Mouse (Mus musculus) intestine, embryonic 14.5 days (tissue): Measurements from ENCODE around the gene Aldh1a3. TPM values are rescaled to one million over a fixed set of nuclear protein-coding genes. Genes with fewer than 3 reads are reported as not detected.

Experiments
- ATAC-seq: fragments of 200-750 bp; cut with Nextera tagmentation; replicated peaks from 2 replicates; pipeline ENCODE4 v1.8.0; 2017; ENCODE audit warnings: low read depth, moderate number of reproducible peaks, moderate TSS enrichment, moderate library complexity; ENCODE audit not compliant: low FRiP score, low TSS enrichment
- DNase-seq: peaks from one replicate; pipeline ENCODE4 v3.0.0-alpha.2; 2018; ENCODE audit warnings: low spot score
- H3K27ac ChIP-seq: fragments of 300-500 bp; sonication (generic); 2 replicates; pipeline ENCODE4 v1.5.1; 2014; ENCODE audit warnings: low read depth, mild to moderate bottlenecking, control low read depth
- H3K27me3 ChIP-seq: fragments of 300-500 bp; sonication (generic); replicated peaks from 2 replicates; pipeline ENCODE4 v1.6.1; 2014; ENCODE audit warnings: low read length, control low read depth; ENCODE audit not compliant: control insufficient read depth, insufficient read depth
- H3K36me3 ChIP-seq: fragments of 300-500 bp; sonication (generic); 2 replicates; pipeline ENCODE4 v1.6.1; 2014; ENCODE audit warnings: low read length, control low read depth; ENCODE audit not compliant: control insufficient read depth, insufficient read depth
- H3K4me1 ChIP-seq: fragments of 300-500 bp; sonication (generic); replicated peaks from 2 replicates; pipeline ENCODE4 v1.6.1; 2014; ENCODE audit warnings: low read length, control low read depth, mixed read lengths; ENCODE audit not compliant: control insufficient read depth, insufficient read depth
- H3K4me2 ChIP-seq: fragments of 300-500 bp; sonication (generic); 2 replicates; pipeline ENCODE4 v1.6.1; 2014; ENCODE audit warnings: low read length
- H3K4me3 ChIP-seq: fragments of 300-500 bp; sonication (generic); 2 replicates; pipeline ENCODE4 v1.5.1; 2014; ENCODE audit warnings: low read depth, low read length, control low read depth, mixed read lengths
- H3K9ac ChIP-seq: fragments of 300-500 bp; sonication (generic); 2 replicates; pipeline ENCODE4 v1.6.1; 2014; ENCODE audit warnings: mild to moderate bottlenecking, low read length
- H3K9me3 ChIP-seq: fragments of 300-500 bp; sonication (generic); 2 replicates; pipeline ENCODE4 v1.6.1; 2016; ENCODE audit warnings: low read length, control low read depth; ENCODE audit not compliant: control insufficient read depth
- WGBS: fragments of 180-500 bp; shearing (Covaris S2); extraction: QIAGEN DNeasy Blood & Tissue Kit; methylation state at CpG from one replicate; pipeline ENCODE4 v1.1.7; 2014; 5-methylcytosine and 5-hydroxymethylcytosine counted together
- polyA plus RNA-seq: library from polyadenylated mRNA; unstranded; fragments of >200 nt; fragmentation: Nextera tagmentation; extraction: Ambion mirVana; gene quantifications from 2 replicates; pipeline ENCODE4 v1.2.1, GENCODE M21; 2014

Gene Aldh1a3
- polyA plus RNA-seq, 1 experiment from 2014 or later, result 8.5 TPM

DNA sequence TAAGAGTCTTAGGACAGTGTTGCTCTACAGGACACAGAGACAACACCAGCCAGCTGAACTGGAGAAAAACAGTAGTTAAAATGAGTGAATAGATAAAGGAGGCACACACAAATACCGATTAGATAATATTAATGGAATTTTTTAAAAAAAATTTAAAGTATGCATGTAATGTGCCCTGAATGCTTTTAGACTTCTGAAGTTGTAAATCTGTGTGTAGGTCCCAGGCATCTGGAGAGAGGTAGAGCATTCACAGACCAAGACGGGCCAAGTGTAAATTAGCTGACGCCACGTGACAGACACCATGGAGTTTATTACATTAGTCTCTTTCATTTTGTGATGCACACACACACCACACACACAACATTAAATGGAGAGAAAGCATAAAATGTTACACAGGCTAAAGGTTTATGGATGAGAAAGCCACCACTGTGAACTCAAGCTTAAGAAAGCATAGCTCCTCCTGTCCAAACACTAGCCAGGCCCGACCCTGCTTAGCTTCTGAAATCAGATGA is 57.3 kb downstream of the Aldh1a3 start:
- H3K4me2 ChIP-seq, result no peak overlapping the region
- ATAC-seq (no peak; the same call in 1 of the 2 replicates), DNase-seq (no peak)
- no peak overlapping the region for H3K4me3 ChIP-seq
- peaks cover 13% of the 10 kb centered on the region for H3K4me1 ChIP-seq
- H3K27ac ChIP-seq, result 0 out of 2 replicates have a peak overlapping the region, but pooled peaks have one; percentile 17
- H3K9ac ChIP-seq, result no peak overlapping the region
- H3K27me3 ChIP-seq, result no peaks in the 10 kb centered on the region
- H3K36me3 ChIP-seq, result no peaks in the 10 kb centered on the region
- WGBS, result 32% methylated on average over 5 of the region's 5 CpGs
- no peaks in the 10 kb centered on the region for H3K9me3 ChIP-seq

DNA sequence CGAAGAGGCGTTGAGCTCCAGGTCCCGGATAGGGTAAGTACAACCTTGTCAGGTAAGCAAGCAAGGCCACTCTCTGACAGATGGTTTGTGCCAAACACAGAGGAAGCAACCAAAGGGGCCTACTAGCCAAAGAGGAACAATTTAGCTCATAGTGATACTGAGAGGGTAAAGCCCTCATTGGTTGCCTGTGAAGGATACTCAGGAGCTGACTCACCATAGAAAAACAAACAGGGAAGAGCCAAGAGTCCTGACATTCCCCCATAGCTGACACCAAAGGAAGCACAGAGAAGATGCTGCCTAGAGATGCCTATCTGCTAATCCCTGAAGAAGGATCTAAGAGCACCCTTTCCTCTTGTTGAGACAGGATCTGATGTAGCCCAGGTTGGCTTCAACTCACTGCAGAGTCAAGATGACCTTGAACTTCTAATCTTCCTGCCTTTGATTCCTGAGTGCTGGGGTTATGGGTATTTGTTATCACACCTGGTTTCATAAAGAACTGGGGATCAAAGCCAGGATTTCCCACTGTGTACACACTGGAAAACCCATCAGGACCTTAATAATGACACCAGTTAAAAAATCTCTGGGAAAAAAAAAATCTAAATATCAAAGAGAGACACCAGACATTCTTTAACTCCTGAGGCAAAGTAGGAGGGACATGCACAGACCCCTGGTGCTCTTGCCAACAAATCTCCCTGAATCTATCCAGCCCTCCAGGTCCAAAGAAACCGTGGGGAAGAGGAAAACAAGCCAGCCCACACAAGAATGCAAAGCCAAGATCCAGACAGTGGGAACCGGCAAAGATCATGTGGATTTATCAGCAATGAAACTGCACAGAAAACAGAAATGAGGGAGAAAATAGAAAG is 58.0 kb downstream of the Aldh1a3 start:
- H3K27ac ChIP-seq, result peak overlapping the region; percentile 17; the same call in 1 of the 2 replicates
- no peaks in the 10 kb centered on the region for H3K27me3 ChIP-seq
- ATAC-seq (no peak), DNase-seq (no peak)
- H3K9me3 ChIP-seq, result no peaks in the 10 kb centered on the region
- H3K36me3 ChIP-seq, result no peaks in the 10 kb centered on the region
- no peak overlapping the region for H3K4me3 ChIP-seq
- H3K4me2 ChIP-seq, result no peak overlapping the region
- 65% methylated on average over 5 of the region's 5 CpGs for WGBS
- peaks cover 13% of the 10 kb centered on the region for H3K4me1 ChIP-seq
- H3K9ac ChIP-seq, result no peak overlapping the region

DNA sequence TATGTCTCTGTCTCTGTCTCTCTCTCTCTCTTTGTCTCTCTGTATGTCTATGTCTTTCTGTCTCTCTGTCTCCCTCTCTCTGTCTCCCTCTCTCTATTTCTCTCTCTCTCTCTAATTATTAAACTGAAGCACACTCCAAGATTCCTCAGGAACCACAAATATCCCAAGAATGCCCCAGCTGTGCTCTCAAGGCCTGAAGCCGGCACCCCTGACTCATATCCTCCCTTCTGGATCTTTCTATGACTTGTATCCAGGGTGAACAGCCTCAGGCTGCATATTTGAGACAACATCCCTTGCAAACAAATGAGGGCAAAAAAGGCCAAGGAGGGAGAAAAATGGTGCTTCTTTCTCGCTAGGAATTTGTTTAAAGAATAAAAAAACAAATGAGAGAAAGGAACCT is 61.4 kb downstream of the Aldh1a3 start, which contains the start of gene Gm10974:
Gene Gm10974, plus strand, starts transcription at position 2 of the 400 bp plus-strand sequence.
- Histone ChIP-seq H3K4me1 (peaks cover 10% of the 10 kb centered on the region), H3K27ac (no peak within 1 kb of the TSS; the same call in 1 of the 2 replicates), H3K4me2 (no peak within 1 kb of the TSS), H3K9me3 (0 out of 2 replicates have a peak, but pooled peaks cover 4% of the 10 kb centered on the region), H3K36me3 (no peaks in the 10 kb centered on the region), H3K9ac (no peak within 1 kb of the TSS), H3K27me3 (no peaks in the 10 kb centered on the region), H3K4me3 (no peak within 1 kb of the TSS)
- 22% methylated on average over 2 of the region's 2 CpGs for WGBS
- DNase-seq, result no peak
- no peak for ATAC-seq

DNA sequence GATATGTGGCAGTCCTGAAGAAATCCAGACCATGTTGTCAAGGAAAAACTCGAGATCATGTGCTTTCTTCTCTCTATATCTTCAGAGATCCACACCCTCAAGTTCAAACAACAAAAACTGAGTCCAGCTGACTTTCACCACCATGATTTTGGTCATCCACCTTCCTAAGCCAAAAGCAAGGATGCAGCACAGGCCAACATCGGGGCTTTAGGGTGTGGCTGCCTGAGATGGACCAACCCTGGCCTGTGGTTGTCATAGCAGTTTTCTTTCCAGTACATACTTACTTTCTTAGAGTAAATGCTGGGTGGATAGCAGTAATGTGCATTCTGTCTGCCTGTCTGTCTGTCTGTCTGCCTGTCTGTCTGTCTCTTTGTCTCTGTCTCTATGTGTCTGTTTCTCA is 61.9 kb downstream of the Aldh1a3 start:
- peaks cover 8% of the 10 kb centered on the region; the same call in 1 of the 2 replicates for H3K4me1 ChIP-seq
- 0 out of 2 replicates have a peak, but pooled peaks cover 4% of the 10 kb centered on the region for H3K9me3 ChIP-seq
- H3K9ac ChIP-seq, result no peak overlapping the region
- no peak overlapping the region for H3K4me2 ChIP-seq
- DNase-seq (no peak), ATAC-seq (no peak)
- 69% methylated on average over 2 of the region's 2 CpGs for WGBS
- H3K27me3 ChIP-seq, result no peaks in the 10 kb centered on the region
- 0 out of 2 replicates have a peak, but pooled peaks cover 2% of the 10 kb centered on the region for H3K36me3 ChIP-seq
- no peak overlapping the region for H3K4me3 ChIP-seq
- no peak overlapping the region for H3K27ac ChIP-seq

DNA sequence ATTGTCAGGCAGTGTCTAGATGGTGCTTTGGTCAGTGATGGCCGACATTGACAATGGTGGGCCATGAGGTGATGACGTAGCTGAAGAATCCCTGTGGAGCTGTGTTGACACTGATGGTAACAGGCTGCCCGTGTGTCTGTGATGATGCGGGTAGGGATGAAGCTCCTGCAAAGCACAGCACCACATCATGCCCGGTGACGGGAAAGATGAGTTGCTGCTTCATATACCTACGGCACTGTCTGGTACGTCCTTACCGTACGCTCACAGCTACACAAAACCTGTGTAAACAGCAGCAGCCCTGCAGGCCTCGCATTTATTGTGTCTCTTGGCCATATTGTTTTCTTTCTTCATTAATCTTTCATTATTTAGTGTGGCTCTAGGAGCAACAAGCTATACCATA is 62.8 kb downstream of the Aldh1a3 start:
- 0 out of 2 replicates have a peak, but pooled peaks cover 5% of the 10 kb centered on the region for H3K36me3 ChIP-seq
- no peak for DNase-seq
- no peak for ATAC-seq
- H3K9me3 ChIP-seq, result 0 out of 2 replicates have a peak, but pooled peaks cover 7% of the 10 kb centered on the region
- H3K4me1 ChIP-seq, result peaks cover 3% of the 10 kb centered on the region; the same call in 1 of the 2 replicates
- H3K9ac ChIP-seq, result no peak overlapping the region
- 91% methylated on average over 11 of the region's 11 CpGs for WGBS
- H3K27me3 ChIP-seq, result no peaks in the 10 kb centered on the region
- H3K4me2 ChIP-seq, result no peak overlapping the region
- no peak overlapping the region for H3K27ac ChIP-seq
- no peak overlapping the region for H3K4me3 ChIP-seq

DNA sequence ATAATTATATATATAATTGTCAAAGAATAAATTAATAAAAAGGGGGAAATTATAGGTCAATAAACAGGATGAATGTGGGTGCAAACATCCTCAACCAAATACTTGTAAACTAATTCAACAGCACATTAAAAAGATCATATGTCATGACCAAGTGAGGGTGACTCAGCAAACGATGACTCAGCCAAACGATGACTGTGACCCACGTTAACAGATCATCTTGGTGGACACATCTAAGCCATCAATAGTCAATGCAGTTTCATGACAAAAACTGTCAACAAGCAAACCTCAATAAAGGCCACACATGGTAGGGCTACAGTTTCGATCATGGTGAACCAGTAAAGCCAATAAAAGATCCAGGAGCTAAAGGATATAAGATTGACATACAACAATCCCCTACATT is 68.3 kb downstream of the Aldh1a3 start:
- Histone ChIP-seq H3K9ac (no peak overlapping the region), H3K4me1 (no peaks in the 10 kb centered on the region), H3K4me2 (no peak overlapping the region), H3K9me3 (0 out of 2 replicates have a peak, but pooled peaks cover 7% of the 10 kb centered on the region), H3K36me3 (0 out of 2 replicates have a peak, but pooled peaks cover 5% of the 10 kb centered on the region), H3K27ac (no peak overlapping the region), H3K4me3 (no peak overlapping the region), H3K27me3 (no peaks in the 10 kb centered on the region)
- WGBS, result 86% methylated on average over 4 of the region's 4 CpGs
- ATAC-seq (no peak), DNase-seq (no peak)

DNA sequence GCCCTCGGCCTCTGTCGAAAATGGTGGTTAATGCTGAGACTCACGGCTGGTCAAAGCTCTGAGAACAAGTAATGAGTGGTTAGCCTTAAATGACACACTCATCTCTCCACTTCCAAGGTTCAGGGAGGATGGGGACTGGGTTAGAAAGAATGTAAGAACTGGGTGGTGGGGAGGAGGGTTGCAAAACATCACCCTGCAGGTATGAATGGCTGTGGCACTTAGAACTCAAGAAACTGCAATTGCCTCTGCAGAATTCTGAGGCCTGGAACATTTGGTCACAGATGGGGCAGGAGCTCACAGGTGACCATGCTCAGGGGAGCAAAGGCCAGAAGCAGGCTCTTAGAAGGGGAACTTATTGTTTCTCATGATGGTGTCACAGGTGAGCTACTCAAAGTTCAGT is 68.9 kb downstream of the Aldh1a3 start:
- Histone ChIP-seq H3K4me3 (no peak overlapping the region), H3K27me3 (no peaks in the 10 kb centered on the region), H3K9ac (no peak overlapping the region), H3K9me3 (0 out of 2 replicates have a peak, but pooled peaks cover 7% of the 10 kb centered on the region), H3K4me2 (no peak overlapping the region), H3K36me3 (0 out of 2 replicates have a peak, but pooled peaks cover 5% of the 10 kb centered on the region), H3K4me1 (no peaks in the 10 kb centered on the region), H3K27ac (no peak overlapping the region)
- DNase-seq (no peak), ATAC-seq (no peak)
- 88% methylated on average over 3 of the region's 3 CpGs for WGBS

DNA sequence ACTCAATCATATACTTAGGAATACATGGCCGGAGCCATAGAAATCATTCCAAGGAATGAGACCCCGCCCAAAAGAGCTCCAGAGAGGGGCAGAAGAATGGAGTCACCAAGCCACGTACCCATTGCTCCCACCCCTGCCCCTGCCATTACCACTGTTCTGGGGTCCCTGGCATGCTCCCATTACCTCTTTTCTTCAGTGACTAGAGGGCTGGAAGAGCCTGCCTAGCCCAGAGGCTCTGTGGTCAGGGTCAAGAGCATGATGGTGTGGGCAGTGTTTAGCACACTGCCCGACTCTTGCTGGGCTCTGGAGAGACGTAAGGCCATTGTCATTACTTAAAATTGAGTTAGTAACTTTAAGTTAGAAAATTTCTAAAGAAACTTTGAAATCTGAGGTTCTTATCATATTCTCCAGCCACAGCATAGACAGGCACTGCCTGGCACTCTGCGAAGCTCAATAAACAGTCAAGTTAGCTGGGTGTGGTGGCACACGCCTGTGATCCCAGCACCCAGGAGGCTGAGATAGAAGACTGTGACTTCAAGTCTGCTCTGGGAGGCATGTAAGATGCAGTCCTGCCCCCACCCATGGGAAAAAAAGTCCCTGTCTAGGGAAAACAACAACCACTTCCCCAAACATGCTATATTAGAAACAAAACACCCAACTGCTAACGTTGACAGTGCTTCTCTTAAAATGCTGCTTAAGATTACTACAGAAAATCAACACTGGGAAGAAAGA is 71.4 kb downstream of the Aldh1a3 start:
- 90% methylated on average over 8 of the region's 8 CpGs for WGBS
- Histone ChIP-seq H3K9ac (no peak overlapping the region), H3K36me3 (0 out of 2 replicates have a peak, but pooled peaks cover 5% of the 10 kb centered on the region), H3K27me3 (no peaks in the 10 kb centered on the region), H3K4me3 (no peak overlapping the region), H3K4me1 (no peaks in the 10 kb centered on the region), H3K9me3 (0 out of 2 replicates have a peak, but pooled peaks cover 3% of the 10 kb centered on the region), H3K27ac (no peak overlapping the region), H3K4me2 (no peak overlapping the region)
- ATAC-seq (no peak), DNase-seq (no peak)
